Mouse (Mus musculus) forebrain, embryonic 15.5 days (tissue): ENCODE measurements around the gene Vapa. TPM values are rescaled to one million over a fixed set of nuclear protein-coding genes. Genes with fewer than 3 reads are reported as not detected.
"Not testable (repeated sequence)": the region's sequence is repeated elsewhere in the genome, so short reads cannot be mapped to it uniquely, and the experiment has no call there.

ENCODE experiments used
- ATAC-seq: fragments of 200-750 bp; cut with Nextera tagmentation; replicated peaks from 2 replicates; pipeline ENCODE4 v1.8.0; 2017; ENCODE audit warnings: mild to moderate bottlenecking, moderate TSS enrichment, moderate library complexity
- H3K27ac ChIP-seq: fragments of 300-500 bp; sonication (generic); replicated peaks from 2 replicates; pipeline ENCODE4 v1.5.1; 2015; ENCODE audit warnings: mild to moderate bottlenecking, inconsistent platforms
- H3K27me3 ChIP-seq: fragments of 300-500 bp; sonication (generic); 2 replicates; pipeline ENCODE4 v1.6.1; 2015; ENCODE audit warnings: inconsistent platforms
- H3K36me3 ChIP-seq: fragments of 300-500 bp; sonication (generic); 2 replicates; pipeline ENCODE4 v1.6.1; 2015; ENCODE audit warnings: mild to moderate bottlenecking, inconsistent platforms
- H3K4me1 ChIP-seq: fragments of 300-500 bp; sonication (generic); 2 replicates; pipeline ENCODE4 v1.6.1; 2015; ENCODE audit warnings: inconsistent platforms
- H3K4me2 ChIP-seq: fragments of 300-500 bp; sonication (generic); replicated peaks from 2 replicates; pipeline ENCODE4 v1.6.1; 2015; ENCODE audit warnings: mild to moderate bottlenecking, inconsistent platforms
- H3K4me3 ChIP-seq: fragments of 300-500 bp; sonication (generic); 2 replicates; pipeline ENCODE4 v1.5.1; 2015; ENCODE audit warnings: mild to moderate bottlenecking, inconsistent platforms
- H3K9ac ChIP-seq: fragments of 300-500 bp; sonication (generic); replicated peaks from 2 replicates; pipeline ENCODE4 v1.6.1; 2015; ENCODE audit warnings: mild to moderate bottlenecking, inconsistent platforms
- H3K9me3 ChIP-seq: fragments of 300-500 bp; sonication (generic); 2 replicates; pipeline ENCODE4 v1.6.1; 2016; ENCODE audit warnings: inconsistent platforms
- WGBS: fragments of 180-500 bp; shearing (Covaris S2); methylation state at CpG from one replicate; pipeline ENCODE4 v1.1.7; 2015; ENCODE audit warnings: mixed read lengths; 5-methylcytosine and 5-hydroxymethylcytosine counted together
- polyA plus RNA-seq: library from polyadenylated mRNA; unstranded; fragments of >200 nt; fragmentation: Nextera tagmentation; extraction: Ambion mirVana; gene quantifications from 2 replicates; pipeline ENCODE4 v1.2.1, GENCODE M21; 2015

The Vapa gene
- polyA plus RNA-seq, 1 experiment from 2014 or later, result 258 TPM

DNA sequence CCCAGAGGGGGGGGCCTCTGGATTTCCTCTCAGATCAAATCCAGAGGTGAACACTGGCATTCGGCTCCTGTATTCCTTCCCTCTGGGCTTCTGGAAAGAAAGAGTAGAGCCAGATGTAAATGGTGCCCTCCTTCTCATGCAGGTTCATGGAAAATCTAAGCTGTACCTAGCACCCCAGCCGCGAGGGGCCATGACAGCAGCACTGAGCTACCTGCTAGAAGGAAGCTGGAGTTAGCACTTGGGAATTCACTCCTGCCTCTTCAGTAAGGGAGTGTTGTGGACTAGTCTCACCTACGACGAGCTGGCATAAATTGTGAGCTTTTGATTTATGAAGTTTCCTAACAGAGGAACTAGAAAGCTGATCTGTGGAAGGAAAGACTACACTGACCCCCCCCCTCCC, 30.2 kb upstream of the Vapa start:
- H3K4me1 ChIP-seq, result peaks cover 6% of the 10 kb centered on the region; the same call in 1 of the 2 replicates
- H3K9ac ChIP-seq, result no peak overlapping the region
- H3K4me3 ChIP-seq, result no peak overlapping the region
- no peaks in the 10 kb centered on the region for H3K27me3 ChIP-seq
- H3K36me3 ChIP-seq, result no peaks in the 10 kb centered on the region
- H3K27ac ChIP-seq, result no peak overlapping the region
- ATAC-seq, result no peak
- no peaks in the 10 kb centered on the region for H3K9me3 ChIP-seq
- WGBS, result 93% methylated on average over 5 of the region's 5 CpGs
- H3K4me2 ChIP-seq, result no peak overlapping the region

DNA sequence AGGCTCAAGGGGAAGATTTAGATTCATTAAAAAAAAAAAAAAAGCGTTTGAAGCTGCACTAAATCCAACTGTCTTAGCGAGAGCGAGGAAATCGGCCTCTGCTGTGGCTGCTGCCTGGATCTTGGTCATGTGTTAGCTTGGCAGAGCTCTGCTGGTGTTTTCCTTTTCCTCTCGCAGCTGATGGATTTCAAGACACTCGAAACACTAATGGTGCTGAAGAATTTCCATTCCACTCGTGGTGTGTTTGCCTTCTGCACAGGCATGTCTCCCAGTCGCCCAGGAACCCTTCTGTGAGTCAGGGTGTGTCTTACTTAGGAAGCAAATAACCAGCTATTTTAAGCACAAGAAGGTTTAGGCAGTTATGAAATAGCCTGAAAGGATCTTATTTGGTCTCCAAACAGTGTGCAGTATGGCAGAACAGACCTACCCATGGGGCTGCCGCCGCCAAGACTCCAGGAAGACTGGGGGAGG, 29.7 kb upstream of the Vapa start:
- no peaks in the 10 kb centered on the region for H3K9me3 ChIP-seq
- H3K4me1 ChIP-seq, result peaks cover 6% of the 10 kb centered on the region; the same call in 1 of the 2 replicates
- no peak for ATAC-seq
- no peak overlapping the region for H3K4me3 ChIP-seq
- no peak overlapping the region for H3K9ac ChIP-seq
- 36% methylated on average over 10 of the region's 10 CpGs for WGBS
- H3K4me2 ChIP-seq, result no peak overlapping the region
- H3K27ac ChIP-seq, result no peak overlapping the region; the same call in 1 of the 2 replicates
- no peaks in the 10 kb centered on the region for H3K36me3 ChIP-seq
- H3K27me3 ChIP-seq, result no peaks in the 10 kb centered on the region

GRCm38 (mm10) chr17:65642578-65642991, 29.2 kb upstream of the Vapa start:
- 28% methylated on average over 5 of the region's 5 CpGs for WGBS
- Histone ChIP-seq H3K9me3 (no peaks in the 10 kb centered on the region), H3K27ac (no peak overlapping the region), H3K4me3 (no peak overlapping the region), H3K9ac (no peak overlapping the region), H3K4me1 (peaks cover 6% of the 10 kb centered on the region; the same call in 1 of the 2 replicates), H3K27me3 (no peaks in the 10 kb centered on the region), H3K36me3 (no peaks in the 10 kb centered on the region), H3K4me2 (no peak overlapping the region)
- no peak; the same call in 1 of the 2 replicates for ATAC-seq

DNA sequence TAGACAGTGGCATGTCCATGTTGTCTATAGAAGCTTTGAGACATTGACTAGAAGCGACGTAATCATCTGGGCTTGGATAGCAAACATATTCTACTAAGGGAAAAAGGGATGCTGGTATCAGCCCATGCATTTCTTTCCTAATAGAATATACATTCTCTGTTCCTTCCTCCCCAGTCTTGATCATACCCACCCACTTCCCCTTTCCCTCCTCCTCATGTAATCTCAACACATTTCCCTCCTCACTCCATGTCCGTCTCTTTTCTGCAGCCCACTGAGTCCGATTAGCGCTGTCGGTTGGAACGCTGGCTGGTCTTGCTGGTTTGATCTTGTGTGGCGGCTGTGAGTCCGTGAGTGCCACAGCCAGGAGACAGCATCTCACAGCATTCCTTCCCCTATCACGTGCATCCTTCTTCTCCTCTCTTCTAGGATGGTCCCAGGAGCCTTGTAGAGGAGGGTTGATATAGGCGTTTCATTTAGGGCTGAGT, 28.4 kb upstream of the Vapa start, which contains the start of gene Txndc2:
Gene Txndc2, minus strand, starts transcription at position 435 of the 485 bp plus-strand sequence.
- Histone ChIP-seq H3K9me3 (no peaks in the 10 kb centered on the region), H3K36me3 (no peaks in the 10 kb centered on the region), H3K4me3 (no peak within 1 kb of the TSS), H3K27me3 (no peaks in the 10 kb centered on the region), H3K4me2 (no peak within 1 kb of the TSS), H3K4me1 (peaks cover 6% of the 10 kb centered on the region; the same call in 1 of the 2 replicates), H3K9ac (no peak within 1 kb of the TSS), H3K27ac (no peak within 1 kb of the TSS; the same call in 1 of the 2 replicates)
- no peak for ATAC-seq
- 91% methylated on average over 11 of the region's 11 CpGs for WGBS

GRCm38 (mm10) chr17:65639144-65639543, 25.8 kb upstream of the Vapa start:
- H3K36me3 ChIP-seq, result no peaks in the 10 kb centered on the region
- no peak overlapping the region for H3K4me3 ChIP-seq
- no peak for ATAC-seq
- WGBS, result 79% methylated on average over 1 of the region's 1 CpGs
- H3K9me3 ChIP-seq, result no peaks in the 10 kb centered on the region
- no peaks in the 10 kb centered on the region for H3K27me3 ChIP-seq
- no peak overlapping the region for H3K27ac ChIP-seq
- no peak overlapping the region for H3K9ac ChIP-seq
- H3K4me1 ChIP-seq, result peaks cover 6% of the 10 kb centered on the region; the same call in 1 of the 2 replicates
- no peak overlapping the region for H3K4me2 ChIP-seq

- no peak for ATAC-seq
- 86% methylated on average over 14 of the region's 14 CpGs for WGBS
These were observed 22.5 kb upstream of the Vapa start for GRCm38 (mm10) chr17:65635715-65636360.

GRCm38 (mm10) chr17:65629943-65630342, 16.6 kb upstream of the Vapa start:
- WGBS, result 84% methylated on average over 6 of the region's 6 CpGs
- no peak for ATAC-seq
- no peaks in the 10 kb centered on the region for H3K9me3 ChIP-seq

More at GRCm38 (mm10) chr17:65635715-65636360, 22.5 kb upstream of the Vapa start:
- Histone ChIP-seq H3K4me3 (no peak overlapping the region), H3K4me1 (no peaks in the 10 kb centered on the region), H3K9me3 (no peaks in the 10 kb centered on the region), H3K27me3 (no peaks in the 10 kb centered on the region), H3K27ac (no peak overlapping the region), H3K36me3 (no peaks in the 10 kb centered on the region), H3K9ac (no peak overlapping the region), H3K4me2 (no peak overlapping the region)

GRCm38 (mm10) chr17:65628823-65629532, 15.6 kb upstream of the Vapa start:
- not testable (repeated sequence) for H3K4me2 ChIP-seq, ATAC-seq, H3K36me3 ChIP-seq, H3K4me1 ChIP-seq, H3K9ac ChIP-seq, H3K27ac ChIP-seq, H3K27me3 ChIP-seq, H3K9me3 ChIP-seq, H3K4me3 ChIP-seq
- WGBS, result 80% methylated on average over 13 of the region's 13 CpGs

More at GRCm38 (mm10) chr17:65629943-65630342, 16.6 kb upstream of the Vapa start:
- Histone ChIP-seq H3K27me3 (no peaks in the 10 kb centered on the region), H3K9ac (no peak overlapping the region), H3K36me3 (no peaks in the 10 kb centered on the region), H3K4me2 (no peak overlapping the region), H3K4me3 (no peak overlapping the region), H3K27ac (no peak overlapping the region), H3K4me1 (no peaks in the 10 kb centered on the region)

DNA sequence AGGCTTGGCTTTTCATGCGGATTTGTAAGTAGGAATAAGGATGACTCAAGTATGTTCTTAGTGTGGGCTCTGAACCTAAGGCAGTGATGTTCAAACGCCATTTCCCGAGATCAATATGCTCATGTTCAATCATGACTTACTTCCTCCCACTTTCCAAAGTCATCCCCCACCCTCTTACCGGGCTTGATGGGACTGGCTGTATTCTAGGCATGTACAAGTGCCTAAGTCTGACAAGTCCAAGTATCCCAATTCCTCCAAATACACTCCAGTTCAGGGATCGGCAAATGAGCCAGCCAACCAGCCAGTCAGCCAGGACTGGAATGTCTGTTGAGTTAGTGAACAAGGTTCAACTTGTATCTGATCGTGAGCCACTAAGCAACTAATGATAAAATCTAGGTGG, 12.9 kb upstream of the Vapa start:
- H3K4me1 ChIP-seq, result no peaks in the 10 kb centered on the region
- WGBS, result 91% methylated on average over 6 of the region's 6 CpGs
- H3K36me3 ChIP-seq, result no peaks in the 10 kb centered on the region
- ATAC-seq, result no peak
- H3K4me2 ChIP-seq, result no peak overlapping the region
- H3K9ac ChIP-seq, result no peak overlapping the region
- H3K9me3 ChIP-seq, result no peaks in the 10 kb centered on the region
- no peak overlapping the region for H3K4me3 ChIP-seq
- no peak overlapping the region for H3K27ac ChIP-seq
- H3K27me3 ChIP-seq, result no peaks in the 10 kb centered on the region

GRCm38 (mm10) chr17:65625563-65625962, 12.2 kb upstream of the Vapa start:
- whole genome bisulfite sequencing, result 88% methylated on average over 6 of the region's 6 CpGs
- Histone ChIP-seq H3K4me1 (no peaks in the 10 kb centered on the region), H3K27me3 (no peaks in the 10 kb centered on the region)

GRCm38 (mm10) chr17:65623130-65623529, 9.8 kb upstream of the Vapa start:
- H3K9me3 ChIP-seq, result no peaks in the 10 kb centered on the region
- H3K27ac ChIP-seq, result no peak overlapping the region
- no peak for ATAC-seq
- H3K4me2 ChIP-seq, result no peak overlapping the region
- no peaks in the 10 kb centered on the region for H3K27me3 ChIP-seq
- H3K36me3 ChIP-seq, result no peaks in the 10 kb centered on the region
- H3K4me1 ChIP-seq, result no peaks in the 10 kb centered on the region
- no peak overlapping the region for H3K4me3 ChIP-seq
- H3K9ac ChIP-seq, result no peak overlapping the region

More at GRCm38 (mm10) chr17:65625563-65625962, 12.2 kb upstream of the Vapa start:
- H3K9ac ChIP-seq, result no peak overlapping the region
- no peak overlapping the region for H3K27ac ChIP-seq
- H3K4me2 ChIP-seq, result no peak overlapping the region
- no peaks in the 10 kb centered on the region for H3K36me3 ChIP-seq
- H3K9me3 ChIP-seq, result no peaks in the 10 kb centered on the region
- no peak for ATAC-seq
- no peak overlapping the region for H3K4me3 ChIP-seq

- no peak for ATAC-seq
- no peaks in the 10 kb centered on the region for H3K9me3 ChIP-seq
- WGBS, result 66% methylated on average over 2 of the region's 2 CpGs
- H3K4me3 ChIP-seq, result no peak overlapping the region
- no peaks in the 10 kb centered on the region for H3K36me3 ChIP-seq
- peaks cover 2% of the 10 kb centered on the region; the same call in 1 of the 2 replicates for H3K4me1 ChIP-seq
- H3K9ac ChIP-seq, result no peak overlapping the region
- no peak overlapping the region for H3K27ac ChIP-seq
- no peaks in the 10 kb centered on the region for H3K27me3 ChIP-seq
- no peak overlapping the region for H3K4me2 ChIP-seq
These were observed 5.1 kb upstream of the Vapa start for GRCm38 (mm10) chr17:65618431-65618830.
